ENCODE assay signal across 19 mouse cellular contexts in the genomic region with DNA sequence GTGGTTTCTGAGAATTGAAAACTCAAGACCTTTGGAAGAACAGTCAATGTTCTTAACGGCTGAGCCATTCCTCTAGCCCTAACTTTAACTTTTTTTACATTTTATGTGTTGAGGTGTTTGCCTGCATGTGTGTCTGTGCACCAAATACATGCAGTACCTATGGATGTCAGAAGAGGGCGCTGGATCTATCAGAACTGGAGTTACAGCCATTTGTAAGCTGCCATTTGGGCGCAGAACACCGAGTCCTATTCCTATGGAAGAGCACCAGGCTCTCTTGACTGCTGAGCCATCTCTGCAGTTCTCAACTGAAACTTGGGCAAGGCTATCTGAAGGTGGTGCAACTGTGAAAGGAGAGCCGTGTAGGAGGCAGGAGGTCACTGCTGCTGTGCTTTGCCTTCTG. TPM values are rescaled to one million over a fixed set of nuclear protein-coding genes. Genes with fewer than 3 reads are reported as not detected.
DNase-seq lines count a peak whose midpoint lies in the region; ATAC-seq and TF ChIP-seq lines count a peak whose summit lies in the region.
"Had no signal": no experiment of that assay in that cellular context is flagged by ENCODE, and none has a peak within 500 bp of the region (broad histone marks: within the 10 kb centered on the region; RNA-seq: fewer than 3 reads in every experiment).

No protein-coding gene starts in this region.

- DNase-seq in cerebellum, adult 8-10 months, result peak; percentile 10
- no peak for DNase-seq in cerebellum, postnatal 36 days
- no peak for DNase-seq in kidney, postnatal 0 days (ENCODE audit: low spot score)
- DNase-seq in kidney, postnatal 4 days, result no peak
- DNase-seq in testis, postnatal 10 days (ENCODE audit: low spot score), result no peak
- no peak for DNase-seq in spleen, postnatal 14 days (ENCODE audit: low spot score in 2 of 2)
- DNase-seq in frontal cortex, adult 2 months (ENCODE audit: extremely low spot score in 1 of 2, low spot score in 1 of 2), result no peak
- DNase-seq: adrenal gland, adult 8-10 months; cerebellum, adult 11 months; gastrocnemius, postnatal 10 days; kidney, adult 11 months; kidney, postnatal 25 days; lung, postnatal 10 days; right cerebral cortex, postnatal 25 days; thymus, adult 2 months had no signal

- 69% methylated on average over 5 of the region's 5 CpGs for WGBS in kidney, postnatal 0 days

- peaks cover 9% of the 10 kb centered on the region for H3K4me1 ChIP-seq in kidney, postnatal 0 days (replicated peaks; ENCODE audit: insufficient read depth, low read length)
- peaks cover 7% of the 10 kb centered on the region for H3K4me1 ChIP-seq in testis, adult 2 months (ENCODE audit: control insufficient read depth, insufficient read depth, low read length)

- peak; percentile 34; the same call in 1 of the 2 replicates for TF ChIP-seq CTCF in kidney, postnatal 0 days (IDR thresholded peaks at IDR 0.05; ENCODE audit: low read depth)
- peak; percentile 42; the same call in 1 of the 2 replicates for TF ChIP-seq CTCF in testis, adult 2 months (IDR thresholded peaks at IDR 0.05; ENCODE audit: control insufficient read depth, insufficient read depth, insufficient replicate concordance, low read depth, low read length)

- H3K9ac ChIP-seq in kidney, postnatal 0 days (ENCODE audit: low read depth, low read length), result no peak overlapping the region
- H3K9ac ChIP-seq: embryonic facial prominence, embryonic 12.5 days; hindbrain, embryonic 12.5 days had no signal

- no peaks in the 10 kb centered on the region for H3K27me3 ChIP-seq in kidney, postnatal 0 days (ENCODE audit: insufficient read depth, low read length)
- no peaks in the 10 kb centered on the region for H3K27me3 ChIP-seq in testis, adult 2 months (ENCODE audit: control insufficient read depth, insufficient read depth, low read length)
- H3K27me3 ChIP-seq: embryonic facial prominence, embryonic 12.5 days had no signal

- H3K36me3 ChIP-seq in kidney, postnatal 0 days (ENCODE audit: insufficient read depth, low read length), result no peaks in the 10 kb centered on the region
- H3K36me3 ChIP-seq in testis, adult 2 months (ENCODE audit: control insufficient read depth, insufficient read depth, low read length), result no peaks in the 10 kb centered on the region
- H3K36me3 ChIP-seq: embryonic facial prominence, embryonic 12.5 days; hindbrain, embryonic 12.5 days had no signal

- no peak for ATAC-seq in kidney, postnatal 0 days (replicated peaks; ENCODE audit: low FRiP score, low read depth)

- TF ChIP-seq POLR2A in testis, adult 2 months (IDR thresholded peaks at IDR 0.05; ENCODE audit: control insufficient read depth, low read depth, low read length), result no peak

- no peak overlapping the region for H3K4me3 ChIP-seq in kidney, postnatal 0 days (replicated peaks; ENCODE audit: low read depth, low read length)
- H3K4me3 ChIP-seq in testis, adult 2 months (ENCODE audit: control insufficient read depth, low read depth, low read length), result no peak overlapping the region
- H3K4me3 ChIP-seq: embryonic facial prominence, embryonic 12.5 days; hindbrain, embryonic 12.5 days; megakaryocyte, embryonic 14.5 days had no signal

- H3K9me3 ChIP-seq in kidney, postnatal 0 days (replicated peaks; ENCODE audit: low read length), result no peaks in the 10 kb centered on the region
- H3K9me3 ChIP-seq: embryonic facial prominence, embryonic 12.5 days; hindbrain, embryonic 12.5 days had no signal

- no peak overlapping the region for H3K27ac ChIP-seq in kidney, postnatal 0 days
- no peak overlapping the region for H3K27ac ChIP-seq in testis, adult 2 months (ENCODE audit: control insufficient read depth, insufficient read depth, low read depth, low read length)
- H3K27ac ChIP-seq: embryonic facial prominence, embryonic 12.5 days; hindbrain, embryonic 12.5 days had no signal

- H3K4me2 ChIP-seq in kidney, postnatal 0 days (ENCODE audit: low read length), result no peak overlapping the region
- H3K4me2 ChIP-seq: embryonic facial prominence, embryonic 12.5 days; hindbrain, embryonic 12.5 days had no signal

RNA-seq across cellular contexts. Expression of gene Tnfsfm13, which starts 2.7 kb away (rescaled TPM):
- 8.0 and 8.4 TPM in 2 replicates for polyA plus RNA-seq in kidney, postnatal 0 days (2015; fragmentation: Nextera tagmentation; extraction: Ambion mirVana)
- 1.3 and 1.9 TPM in 2 replicates for polyA plus RNA-seq in testis, adult 2 months (2012; rRNA removed)
- polyA plus RNA-seq in frontal cortex, adult 2 months (2012; rRNA removed), result 2.9 and 4.9 TPM in 2 replicates

RNA-seq across cellular contexts. Expression of gene Tnfsf12, which starts 2.9 kb away (rescaled TPM):
- 14.1 and 15.8 TPM in 2 replicates for polyA plus RNA-seq in kidney, postnatal 0 days (2015; fragmentation: Nextera tagmentation; extraction: Ambion mirVana)
- 2.9 and 3.3 TPM in 2 replicates for polyA plus RNA-seq in testis, adult 2 months (2012; rRNA removed)
- polyA plus RNA-seq in frontal cortex, adult 2 months (2012; rRNA removed), result 17.1 and 20.6 TPM in 2 replicates

RNA-seq across cellular contexts. Expression of gene Tnfsf13, which starts 13.0 kb away (rescaled TPM):
- polyA plus RNA-seq in kidney, postnatal 0 days (2015; fragmentation: Nextera tagmentation; extraction: Ambion mirVana), result 0.43 and 0.89 TPM in 2 replicates
- polyA plus RNA-seq in testis, adult 2 months (2012; rRNA removed), result 4.2 and 5.6 TPM in 2 replicates
- 5.3 and 5.4 TPM in 2 replicates for polyA plus RNA-seq in frontal cortex, adult 2 months (2012; rRNA removed)

RNA-seq across cellular contexts. Expression of gene Senp3, which starts 16.7 kb away (rescaled TPM):
- 52.2 and 59.4 TPM in 2 replicates for polyA plus RNA-seq in kidney, postnatal 0 days (2015; fragmentation: Nextera tagmentation; extraction: Ambion mirVana)
- polyA plus RNA-seq in testis, adult 2 months (2012; rRNA removed), result 54.7 and 67.6 TPM in 2 replicates
- 138 and 154 TPM in 2 replicates for polyA plus RNA-seq in frontal cortex, adult 2 months (2012; rRNA removed)

RNA-seq across cellular contexts. Expression of gene Eif4a1, which starts 26.4 kb away (rescaled TPM):
- 468 and 493 TPM in 2 replicates for polyA plus RNA-seq in kidney, postnatal 0 days (2015; fragmentation: Nextera tagmentation; extraction: Ambion mirVana)
- 166 and 210 TPM in 2 replicates for polyA plus RNA-seq in testis, adult 2 months (2012; rRNA removed)
- polyA plus RNA-seq in frontal cortex, adult 2 months (2012; rRNA removed), result 365 and 370 TPM in 2 replicates
